Mouse (Mus musculus) embryonic fibroblast, embryonic 13.5 days (primary cell): ENCODE measurements around the gene Pcnx3.
A peak's percentile ranks its signal among the peaks of the same experiment; 100 is the strongest.

ENCODE experiments used
- CTCF ChIP-seq: IDR thresholded peaks from 2 replicates; pipeline ENCODE4 v1.5.1; 2011; ENCODE audit warnings: mild to moderate bottlenecking, control low read depth, low read length, moderate library complexity, borderline replicate concordance; ENCODE audit not compliant: insufficient read depth
- POLR2A ChIP-seq: IDR thresholded peaks from 2 replicates; pipeline ENCODE4 v1.6.1; 2011; ENCODE audit warnings: low read depth, mild to moderate bottlenecking, control low read depth, low read length, moderate library complexity

DNA sequence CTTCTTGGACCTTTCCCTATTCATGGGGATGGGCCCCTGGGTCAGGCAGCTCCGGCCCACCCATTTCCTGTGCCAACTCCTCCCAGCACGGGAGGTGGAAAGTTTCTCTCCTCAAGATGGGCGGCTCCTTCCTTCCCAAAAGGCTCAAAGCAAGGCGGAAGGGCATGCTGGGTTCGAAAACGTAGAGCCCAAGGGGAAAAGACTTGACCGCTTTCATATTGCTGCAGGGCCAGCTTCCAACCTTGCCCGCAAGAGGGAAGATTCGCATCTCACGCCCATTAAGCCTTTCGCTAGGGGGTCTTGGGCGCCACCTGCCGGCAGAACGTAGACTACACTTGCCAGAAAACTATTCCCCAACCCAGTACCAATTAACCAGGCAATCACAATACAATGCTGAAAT, 39.0 kb upstream of the Pcnx3 start:
- TF ChIP-seq POLR2A = no peak
- peak; percentile 83 for TF ChIP-seq CTCF
